Mouse (Mus musculus) myocyte (in vitro differentiated cells): Measurements from ENCODE around the gene Taf3. TPM values are rescaled to one million over a fixed set of nuclear protein-coding genes. Genes with fewer than 3 reads are reported as not detected.

ENCODE experiments used
- H3K27me3 ChIP-seq: one replicate; pipeline ENCODE4 v1.6.1; 2011; ENCODE audit not compliant: control insufficient read depth, insufficient read depth, insufficient read length
- H3K36me3 ChIP-seq: one replicate; pipeline ENCODE4 v1.6.1; 2011; ENCODE audit not compliant: control insufficient read depth, insufficient read depth
- H3K4me2 ChIP-seq: one replicate; pipeline ENCODE4 v1.6.1; 2011; ENCODE audit warnings: low read depth, control low read depth
- H3K4me3 ChIP-seq: one replicate; pipeline ENCODE4 v1.5.1; 2011; ENCODE audit warnings: mild to moderate bottlenecking, control low read depth, moderate library complexity
- H3K79me2 ChIP-seq: one replicate; pipeline ENCODE4 v1.6.1; 2011; ENCODE audit not compliant: control insufficient read depth, insufficient read depth
- H3ac ChIP-seq: one replicate; pipeline ENCODE4 v1.6.1; 2011; ENCODE audit not compliant: control insufficient read depth, insufficient read length
- CEBPB ChIP-seq: IDR thresholded peaks from 2 replicates; pipeline ENCODE4 v1.6.1; 2011; ENCODE audit warnings: mild to moderate bottlenecking, moderate library complexity; ENCODE audit not compliant: poor library complexity, insufficient read depth, severe bottlenecking
- E2F4 ChIP-seq: IDR thresholded peaks from one replicate; pipeline ENCODE4 v1.6.1; 2011; ENCODE audit warnings: mild to moderate bottlenecking, control low read depth, moderate library complexity; ENCODE audit not compliant: insufficient read depth
- MAX ChIP-seq: IDR thresholded peaks from one replicate; pipeline ENCODE4 v1.6.1; 2011; ENCODE audit warnings: low read depth, mild to moderate bottlenecking, control low read depth
- MYOD1 ChIP-seq, 3 experiments: IDR thresholded peaks; one replicate each; pipeline ENCODE4 v1.6.1; 2011; ENCODE audit warnings: control low read depth in 2 of 3, low read depth in 2 of 3, mild to moderate bottlenecking in 2 of 3, moderate library complexity in 1 of 3; ENCODE audit not compliant: insufficient read length in 2 of 3, control insufficient read depth in 1 of 3
- MYOG ChIP-seq, 3 experiments: IDR thresholded peaks; one replicate each; pipeline ENCODE4 v1.6.1; 2011; ENCODE audit warnings: control low read depth in 2 of 3, low read depth in 2 of 3, mild to moderate bottlenecking in 2 of 3; ENCODE audit not compliant: insufficient read length in 2 of 3, control insufficient read depth in 1 of 3, insufficient read depth in 1 of 3
- POLR2A ChIP-seq: IDR thresholded peaks from one replicate; pipeline ENCODE4 v1.6.1; 2011; ENCODE audit warnings: low read depth, mild to moderate bottlenecking, control low read depth, moderate library complexity; ENCODE audit not compliant: insufficient read length
- POLR2AphosphoS2 ChIP-seq: IDR thresholded peaks from one replicate; pipeline ENCODE4 v1.6.1; 2011; ENCODE audit warnings: low read depth, control low read depth; ENCODE audit not compliant: insufficient read length
- REST ChIP-seq: IDR thresholded peaks from one replicate; pipeline ENCODE4 v1.6.1; 2011; ENCODE audit warnings: mild to moderate bottlenecking, control low read depth, moderate library complexity; ENCODE audit not compliant: insufficient read depth, insufficient read length
- SRF ChIP-seq: IDR thresholded peaks from one replicate; pipeline ENCODE4 v1.6.1; 2011; ENCODE audit warnings: low read depth; ENCODE audit not compliant: control insufficient read depth, insufficient read length
- TCF12 ChIP-seq: IDR thresholded peaks from one replicate; pipeline ENCODE4 v1.6.1; 2011; ENCODE audit warnings: mild to moderate bottlenecking, control low read depth; ENCODE audit not compliant: poor library complexity, insufficient read depth, severe bottlenecking
- TCF3 ChIP-seq: IDR thresholded peaks from one replicate; pipeline ENCODE4 v1.6.1; 2011; ENCODE audit warnings: low read depth, control low read depth; ENCODE audit not compliant: insufficient read length
- USF1 ChIP-seq: IDR thresholded peaks from one replicate; pipeline ENCODE4 v1.6.1; 2011; ENCODE audit warnings: low read depth, mild to moderate bottlenecking, control low read depth, moderate library complexity
- polyA plus RNA-seq: library from polyadenylated mRNA; unstranded; fragments of >200 nt; fragmentation: generic; extraction: Trizol; gene quantifications from one replicate; pipeline ENCODE4 v1.2.1, GENCODE M21; 2012; ENCODE audit warnings: missing spikeins

Taf3 gene
- polyA plus RNA-seq, 1 experiment, result 6.6 TPM

DNA sequence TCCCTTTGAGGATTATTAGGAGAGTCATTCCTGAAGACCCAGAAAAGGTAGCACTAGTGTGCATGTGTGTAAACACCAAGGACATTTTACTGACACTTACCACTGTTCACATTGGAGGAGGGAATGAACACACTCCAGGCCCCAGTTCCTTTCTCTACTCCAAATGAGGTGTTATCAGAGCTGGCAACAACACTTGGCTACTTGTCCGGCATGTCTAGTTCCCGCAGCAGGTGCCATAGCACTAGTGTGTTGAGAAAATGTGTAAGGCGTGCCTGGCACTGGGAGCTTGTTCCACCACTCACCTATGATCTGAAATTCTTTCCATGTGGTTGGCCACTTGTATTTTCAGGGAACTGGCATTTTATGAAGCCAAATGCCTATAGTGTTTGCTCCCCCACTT is 77.8 kb downstream of the Taf3 start:
- no peak overlapping the region for H3K4me2 ChIP-seq

GRCm38 (mm10) chr2:9970178-9970577 is 78.2 kb downstream of the Taf3 start:
- no peaks in the 10 kb centered on the region for H3K79me2 ChIP-seq
- H3K27me3 ChIP-seq, result no peaks in the 10 kb centered on the region
- no peak overlapping the region for H3ac ChIP-seq
- no peak overlapping the region for H3K4me3 ChIP-seq
- H3K4me2 ChIP-seq, result no peak overlapping the region
- peak in 2 of 3 experiments; percentile 27 to 63 for TF ChIP-seq MYOD1 (IDR thresholded peaks at IDR 0.05; ENCODE audit: control insufficient read depth in 1 of 3, insufficient read length in 2 of 3, low read depth in 2 of 3)
- TF ChIP-seq POLR2A, result no peak
- no peaks in the 10 kb centered on the region for H3K36me3 ChIP-seq

More for the DNA sequence above, 77.8 kb downstream of the Taf3 start:
- H3K27me3 ChIP-seq, result no peaks in the 10 kb centered on the region
- no peak overlapping the region for H3ac ChIP-seq
- H3K36me3 ChIP-seq, result no peaks in the 10 kb centered on the region
- TF ChIP-seq MYOD1 (IDR thresholded peaks at IDR 0.05; ENCODE audit: control insufficient read depth in 1 of 3, insufficient read length in 2 of 3, low read depth in 2 of 3), result no peak
- TF ChIP-seq USF1, result no peak
- no peak for TF ChIP-seq TCF12
- TF ChIP-seq POLR2AphosphoS2, result no peak
- TF ChIP-seq SRF, result no peak
- TF ChIP-seq MAX, result no peak
- no peak for TF ChIP-seq REST
- TF ChIP-seq TCF3, result no peak
- no peak for TF ChIP-seq CEBPB
- no peak for TF ChIP-seq E2F4
- H3K79me2 ChIP-seq, result no peaks in the 10 kb centered on the region
- H3K4me3 ChIP-seq, result no peak overlapping the region

DNA sequence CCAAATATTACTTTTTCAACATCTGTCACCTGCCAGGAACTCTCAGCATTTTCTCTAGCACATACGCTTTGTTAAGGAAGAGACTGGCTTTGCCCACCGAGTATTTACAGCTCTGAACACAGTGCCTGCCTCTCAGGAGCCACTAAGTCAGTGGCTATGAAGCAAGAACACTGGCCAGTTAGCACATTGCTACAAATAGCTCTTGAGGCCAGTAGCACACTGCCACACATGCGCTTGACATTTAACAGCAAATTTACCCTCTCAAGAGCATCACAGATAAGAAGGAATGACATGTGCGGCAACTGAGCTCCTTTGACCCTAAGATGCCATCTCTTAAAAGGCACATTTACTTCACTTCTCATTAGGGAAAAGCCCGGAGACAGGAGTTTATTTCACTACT is 78.7 kb downstream of the Taf3 start:
- Histone ChIP-seq H3K4me2 (no peak overlapping the region), H3K27me3 (no peaks in the 10 kb centered on the region)
- TF ChIP-seq MAX (no peak), REST (no peak)

GRCm38 (mm10) chr2:9966634-9967033 is 81.8 kb downstream of the Taf3 start:
- Histone ChIP-seq H3K36me3 (no peaks in the 10 kb centered on the region), H3ac (no peak overlapping the region), H3K4me2 (no peak overlapping the region), H3K4me3 (no peak overlapping the region), H3K79me2 (no peaks in the 10 kb centered on the region), H3K27me3 (no peaks in the 10 kb centered on the region)
- TF ChIP-seq MYOD1 (IDR thresholded peaks at IDR 0.05; ENCODE audit: control insufficient read depth in 1 of 3, insufficient read length in 2 of 3, low read depth in 2 of 3), result no peak
- no peak for TF ChIP-seq REST
- TF ChIP-seq USF1, result no peak
- no peak for TF ChIP-seq CEBPB
- no peak for TF ChIP-seq SRF
- TF ChIP-seq TCF12, result no peak
- TF ChIP-seq MYOG (IDR thresholded peaks at IDR 0.05; ENCODE audit: control insufficient read depth in 1 of 3, insufficient read depth in 1 of 3, insufficient read length in 2 of 3, low read depth in 2 of 3), result no peak
- no peak for TF ChIP-seq E2F4
- no peak for TF ChIP-seq POLR2A
- TF ChIP-seq TCF3, result no peak
- no peak for TF ChIP-seq POLR2AphosphoS2
- TF ChIP-seq MAX, result no peak

More for the DNA sequence above, 78.7 kb downstream of the Taf3 start:
- no peaks in the 10 kb centered on the region for H3K79me2 ChIP-seq
- H3ac ChIP-seq, result no peak overlapping the region
- H3K4me3 ChIP-seq, result no peak overlapping the region
- no peaks in the 10 kb centered on the region for H3K36me3 ChIP-seq

- Histone ChIP-seq H3K36me3 (no peaks in the 10 kb centered on the region), H3K4me3 (no peak overlapping the region), H3K79me2 (no peaks in the 10 kb centered on the region), H3ac (no peak overlapping the region), H3K27me3 (no peaks in the 10 kb centered on the region), H3K4me2 (no peak overlapping the region)
- TF ChIP-seq TCF12, result no peak
- TF ChIP-seq MYOG (IDR thresholded peaks at IDR 0.05; ENCODE audit: control insufficient read depth in 1 of 3, insufficient read depth in 1 of 3, insufficient read length in 2 of 3, low read depth in 2 of 3), result no peak
- no peak for TF ChIP-seq REST
- no peak for TF ChIP-seq TCF3
- no peak for TF ChIP-seq CEBPB
- TF ChIP-seq SRF, result no peak
- no peak for TF ChIP-seq POLR2A
- TF ChIP-seq POLR2AphosphoS2, result no peak
- TF ChIP-seq USF1, result no peak
- no peak for TF ChIP-seq MAX
- no peak for TF ChIP-seq E2F4
- TF ChIP-seq MYOD1 (IDR thresholded peaks at IDR 0.05; ENCODE audit: control insufficient read depth in 1 of 3, insufficient read length in 2 of 3, low read depth in 2 of 3), result no peak
Observed at GRCm38 (mm10) chr2:9965608-9966007, 82.8 kb downstream of the Taf3 start.
